Mouse (Mus musculus) stomach, postnatal 0 days (tissue): Measurements from ENCODE around the gene Zfp773.

Source experiments
- CTCF ChIP-seq: IDR thresholded peaks from 2 replicates; pipeline ENCODE4 v1.5.1; 2016; ENCODE audit warnings: antibody characterized with exemption, low read depth, mild to moderate bottlenecking, moderate library complexity
- EP300 ChIP-seq: optimal IDR thresholded peaks from 2 replicates; pipeline ENCODE3; 2016; ENCODE audit warnings: antibody characterized with exemption

DNA sequence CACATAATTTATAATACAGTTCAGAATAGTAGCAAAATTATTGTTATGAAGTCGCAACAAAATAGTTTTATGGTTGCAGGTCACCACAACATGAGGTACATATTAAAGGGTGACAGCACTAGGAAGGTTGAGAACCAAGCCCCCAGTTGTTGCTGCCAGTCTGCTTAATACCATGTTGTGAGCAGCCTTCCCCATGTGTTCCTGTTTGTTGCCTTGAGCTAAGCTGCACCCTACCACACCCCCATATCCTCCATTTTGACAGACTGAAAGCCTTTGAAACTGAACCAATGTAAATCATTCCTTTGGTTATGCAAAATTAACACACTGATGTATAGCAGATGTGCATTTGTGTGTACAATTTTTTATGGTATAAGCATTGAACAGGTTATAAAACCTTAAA, 49.3 kb upstream of the Zfp773 start:
- TF ChIP-seq CTCF (no peak), EP300 (no peak)
